Comparison of ENCODE assay signal across 23 mouse cellular contexts in the genomic region with DNA sequence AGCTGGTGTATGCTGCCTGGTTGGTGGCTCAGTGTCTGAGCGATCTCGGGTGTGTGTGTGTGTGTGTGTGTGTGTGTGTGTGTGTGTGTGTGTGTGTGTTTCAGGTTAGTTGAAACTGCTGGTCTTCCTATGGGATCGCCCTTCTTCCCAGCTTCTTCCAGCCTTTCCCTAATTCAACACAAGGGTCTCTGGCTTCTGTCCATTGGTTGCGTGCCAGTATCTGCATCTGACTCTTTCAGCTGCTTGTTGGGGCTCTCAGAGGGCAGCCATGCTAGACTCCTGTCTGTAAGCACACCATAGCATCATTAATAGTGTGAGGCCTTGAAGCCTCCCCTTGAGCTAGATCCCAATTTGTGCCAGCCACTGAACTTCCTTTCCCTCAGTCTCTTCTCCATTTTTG. TPM values are rescaled to one million over a fixed set of nuclear protein-coding genes. Genes with fewer than 3 reads are reported as not detected.
A peak's percentile ranks its signal among the peaks of the same experiment; 100 is the strongest.
DNase-seq lines count a peak whose midpoint lies in the region; ATAC-seq and TF ChIP-seq lines count a peak whose summit lies in the region.
"Had no signal": no experiment of that assay in that cellular context is flagged by ENCODE, and none has a peak within 500 bp of the region (broad histone marks: within the 10 kb centered on the region; RNA-seq: fewer than 3 reads in every experiment).

No protein-coding gene starts in this region.

- H3K36me3 ChIP-seq in hindbrain, embryonic 14.5 days (replicated peaks; ENCODE audit: control insufficient read depth, insufficient read depth) = no peaks in the 10 kb centered on the region
- H3K36me3 ChIP-seq in hindbrain, embryonic 12.5 days = 0 out of 2 replicates have a peak, but pooled peaks cover 6% of the 10 kb centered on the region
- H3K36me3 ChIP-seq in midbrain, postnatal 0 days (ENCODE audit: insufficient read depth, low read length) = no peaks in the 10 kb centered on the region
- H3K36me3 ChIP-seq in midbrain, embryonic 13.5 days = peaks cover 4% of the 10 kb centered on the region; the same call in 1 of the 2 replicates
- H3K36me3 ChIP-seq: G1E; liver, embryonic 15.5 days; neural tube, embryonic 13.5 days had no signal

- H3K27me3 ChIP-seq in hindbrain, embryonic 14.5 days (ENCODE audit: control insufficient read depth, insufficient read depth, low read length) = no peaks in the 10 kb centered on the region
- no peaks in the 10 kb centered on the region for H3K27me3 ChIP-seq in hindbrain, embryonic 12.5 days
- H3K27me3 ChIP-seq in midbrain, postnatal 0 days (ENCODE audit: insufficient read depth, low read length) = no peaks in the 10 kb centered on the region
- H3K27me3 ChIP-seq in midbrain, embryonic 13.5 days = no peaks in the 10 kb centered on the region
- H3K27me3 ChIP-seq: heart, embryonic 15.5 days; liver, embryonic 15.5 days; neural tube, embryonic 13.5 days had no signal

- H3K9me3 ChIP-seq in hindbrain, embryonic 14.5 days (ENCODE audit: control insufficient read depth, low read length) = no peaks in the 10 kb centered on the region
- no peaks in the 10 kb centered on the region; the same call in 1 of the 2 replicates for H3K9me3 ChIP-seq in hindbrain, embryonic 12.5 days (replicated peaks)
- no peaks in the 10 kb centered on the region for H3K9me3 ChIP-seq in midbrain, postnatal 0 days (ENCODE audit: low read length)
- no peaks in the 10 kb centered on the region for H3K9me3 ChIP-seq in midbrain, embryonic 13.5 days
- H3K9me3 ChIP-seq: G1E; heart, embryonic 10.5 days; heart, embryonic 15.5 days; liver, embryonic 15.5 days; neural tube, embryonic 13.5 days had no signal

- H3K4me2 ChIP-seq in hindbrain, embryonic 14.5 days (replicated peaks) = no peak overlapping the region
- H3K4me2 ChIP-seq in hindbrain, embryonic 12.5 days (replicated peaks) = no peak overlapping the region
- no peak overlapping the region for H3K4me2 ChIP-seq in midbrain, postnatal 0 days (ENCODE audit: low read depth, low read length, poor library complexity, severe bottlenecking)
- no peak overlapping the region for H3K4me2 ChIP-seq in midbrain, embryonic 13.5 days (replicated peaks)
- H3K4me2 ChIP-seq: heart, embryonic 15.5 days; liver, embryonic 15.5 days; midbrain, embryonic 11.5 days; neural tube, embryonic 13.5 days had no signal

- no peak overlapping the region for H3K9ac ChIP-seq in hindbrain, embryonic 14.5 days
- no peak overlapping the region for H3K9ac ChIP-seq in hindbrain, embryonic 12.5 days
- no peak overlapping the region for H3K9ac ChIP-seq in midbrain, postnatal 0 days (replicated peaks; ENCODE audit: low read length, poor library complexity, severe bottlenecking)
- no peak overlapping the region for H3K9ac ChIP-seq in midbrain, embryonic 13.5 days (replicated peaks)
- H3K9ac ChIP-seq: heart, embryonic 15.5 days; liver, embryonic 15.5 days; neural tube, embryonic 13.5 days had no signal

- no peak overlapping the region for H3K27ac ChIP-seq in hindbrain, embryonic 14.5 days
- H3K27ac ChIP-seq in hindbrain, embryonic 12.5 days = no peak overlapping the region
- no peak overlapping the region for H3K27ac ChIP-seq in midbrain, postnatal 0 days (ENCODE audit: low read depth, low read length)
- H3K27ac ChIP-seq in midbrain, embryonic 13.5 days = no peak overlapping the region
- H3K27ac ChIP-seq: heart, embryonic 10.5 days; heart, embryonic 15.5 days; liver, embryonic 15.5 days; neural tube, embryonic 13.5 days had no signal

- no peaks in the 10 kb centered on the region for H3K4me1 ChIP-seq in hindbrain, embryonic 14.5 days (replicated peaks; ENCODE audit: control insufficient read depth, insufficient read depth, low read length)
- H3K4me1 ChIP-seq in hindbrain, embryonic 12.5 days = no peaks in the 10 kb centered on the region
- no peaks in the 10 kb centered on the region for H3K4me1 ChIP-seq in midbrain, postnatal 0 days (ENCODE audit: insufficient read depth, low read length)
- H3K4me1 ChIP-seq in midbrain, embryonic 13.5 days (replicated peaks) = no peaks in the 10 kb centered on the region
- H3K4me1 ChIP-seq: heart, embryonic 10.5 days; heart, embryonic 15.5 days; liver, embryonic 15.5 days had no signal

- no peak overlapping the region for H3K4me3 ChIP-seq in hindbrain, embryonic 14.5 days (replicated peaks; ENCODE audit: low read length)
- no peak overlapping the region for H3K4me3 ChIP-seq in hindbrain, embryonic 12.5 days
- H3K4me3 ChIP-seq in midbrain, postnatal 0 days (ENCODE audit: low read depth, low read length) = no peak overlapping the region
- no peak overlapping the region for H3K4me3 ChIP-seq in midbrain, embryonic 13.5 days (replicated peaks)
- H3K4me3 ChIP-seq: heart, embryonic 10.5 days; heart, embryonic 15.5 days; liver, embryonic 15.5 days; neural tube, embryonic 13.5 days had no signal

- WGBS in hindbrain, embryonic 14.5 days = 71% methylated on average over 4 of the region's 4 CpGs
- WGBS in hindbrain, embryonic 12.5 days = 91% methylated on average over 4 of the region's 4 CpGs
- 76% methylated on average over 4 of the region's 4 CpGs for WGBS in midbrain, postnatal 0 days
- 94% methylated on average over 4 of the region's 4 CpGs for WGBS in midbrain, embryonic 13.5 days

- DNase-seq in cerebellum, postnatal 14 days = peak; percentile 16 to 49
- no peak for DNase-seq in cerebellum, adult 8-10 months
- peak; percentile 33 for DNase-seq in hindbrain, embryonic 14.5 days (ENCODE audit: low spot score)
- peak; percentile 62 for DNase-seq in midbrain, postnatal 0 days (ENCODE audit: low spot score)
- DNase-seq in spleen, postnatal 10 days (ENCODE audit: low spot score in 2 of 2) = no peak
- DNase-seq: adrenal gland, adult 8-10 months; cerebellum, adult 9-11 months; gastrocnemius, postnatal 25 days; heart, adult 11 months; kidney, adult 11 months; kidney, postnatal 14 days; layer of hippocampus, adult 9-11 months; lung, postnatal 36 days; thymus, postnatal 14 days had no signal

- ATAC-seq in hindbrain, embryonic 14.5 days (ENCODE audit: low FRiP score) = no peak
- ATAC-seq in hindbrain, embryonic 12.5 days (ENCODE audit: low FRiP score) = no peak
- no peak for ATAC-seq in midbrain, postnatal 0 days (ENCODE audit: low FRiP score)
- ATAC-seq in midbrain, embryonic 13.5 days = no peak
- ATAC-seq: inflammation-experienced regulatory T-cells, adult 6 months had no signal

- TF ChIP-seq CTCF in midbrain, postnatal 0 days (IDR thresholded peaks at IDR 0.05) = no peak

RNA-seq across cellular contexts. Expression of a gene that starts 49.7 kb away (rescaled TPM):
- polyA plus RNA-seq in hindbrain, embryonic 14.5 days (2014; fragmentation: Nextera tagmentation; extraction: Ambion mirVana) = 27.3 and 30.0 TPM in 2 replicates
- polyA plus RNA-seq in hindbrain, embryonic 12.5 days (2016; fragmentation: Nextera tagmentation; extraction: Ambion mirVana) = 26.9 and 28.2 TPM in 2 replicates
- total RNA-seq in midbrain, postnatal 0 days (2014; rRNA removed) = 45.2 and 53.1 TPM in 2 replicates
- polyA plus RNA-seq in midbrain, postnatal 0 days (2015; fragmentation: Nextera tagmentation; extraction: Ambion mirVana) = 8.9 and 10.6 TPM in 2 replicates
- polyA plus RNA-seq in midbrain, embryonic 13.5 days (2015; fragmentation: Nextera tagmentation; extraction: Ambion mirVana) = 19.3 and 21.3 TPM in 2 replicates

Comparison
In these comparisons a context has a peak if more than half of its experiments do, and no peak if none do; other contexts are left out.
1. DNase-seq: peak in cerebellum, postnatal 14 days (2 of 2), hindbrain, embryonic 14.5 days (single experiment) and midbrain, postnatal 0 days (single experiment); none in cerebellum, adult 8-10 months (single experiment) and spleen, postnatal 10 days (0 of 2).